Mouse (Mus musculus): ENCODE measurements around the gene Gls.

Gls gene

GRCm38 (mm10) chr1:52242270-52242669 is 9.2 kb upstream of the Gls start:
- DNase-seq (ENCODE audit: low read depth): no peak

DNA sequence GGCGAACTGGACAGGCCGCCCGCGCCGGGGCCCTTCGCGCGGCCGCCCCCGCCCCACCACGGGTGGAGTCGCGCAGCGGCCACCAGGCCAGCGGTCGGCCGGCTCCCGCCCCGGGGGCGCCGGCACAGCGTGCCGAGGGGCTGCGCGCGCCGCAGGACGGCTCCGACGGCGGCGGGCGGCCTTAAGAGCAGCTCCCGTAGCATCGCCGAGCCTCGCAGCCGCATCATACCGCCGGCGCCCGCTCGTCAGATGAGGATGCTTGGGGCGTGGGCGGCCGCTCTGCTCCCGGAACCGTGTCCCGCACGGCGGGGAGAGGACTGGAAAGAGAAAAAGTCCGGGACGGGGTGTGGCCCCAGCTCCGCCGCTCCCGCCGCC is 279 bp downstream of the Gls start:
- DNase-seq (ENCODE audit: low read depth): no peak

- DNase-seq (ENCODE audit: low read depth): peak; percentile 86
These were observed 880 bp downstream of the Gls start for GRCm38 (mm10) chr1:52231939-52232765.

DNA sequence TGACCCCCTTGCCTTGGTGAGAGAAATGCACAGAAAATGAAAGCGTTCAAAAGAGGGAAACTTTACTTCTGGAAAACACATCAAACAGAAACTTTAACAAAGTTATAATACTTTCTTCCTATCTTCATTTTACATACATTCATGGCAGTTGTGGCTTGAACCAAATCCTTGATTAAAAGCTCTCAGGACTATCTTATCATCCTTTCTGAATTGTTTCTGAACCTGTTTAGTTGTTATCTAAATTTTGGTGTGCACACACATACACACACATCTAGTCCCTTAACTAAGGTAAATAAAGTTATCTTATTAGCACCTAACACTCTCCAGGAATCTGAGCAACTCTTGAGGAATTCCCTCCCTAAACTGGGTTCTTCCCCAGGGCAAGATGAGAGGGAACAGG is 2.6 kb downstream of the Gls start:
- DNase-seq (ENCODE audit: low read depth): no peak

GRCm38 (mm10) chr1:52228178-52228577 is 4.9 kb downstream of the Gls start:
- DNase-seq (ENCODE audit: low read depth): peak; percentile 59

GRCm38 (mm10) chr1:52226416-52226815 is 6.6 kb downstream of the Gls start:
- DNase-seq (ENCODE audit: low read depth): no peak

DNA sequence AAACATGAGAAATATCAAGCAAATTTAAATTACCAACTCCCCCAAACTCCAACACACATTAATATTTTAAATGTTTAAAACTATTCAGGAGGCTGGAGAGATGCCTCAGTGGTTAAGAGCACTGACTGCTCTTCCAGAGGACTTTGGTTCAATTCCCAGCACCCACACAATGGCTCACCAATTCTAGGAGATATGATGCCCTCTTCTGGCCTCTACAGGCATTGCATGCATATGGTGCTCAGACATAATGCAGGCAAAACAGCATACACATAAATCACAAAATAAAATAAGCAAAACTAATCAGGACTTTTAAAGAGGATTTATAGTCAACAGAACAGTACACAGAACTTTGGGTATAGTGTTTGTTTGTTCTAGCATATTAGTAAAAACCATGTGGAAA is 16.3 kb downstream of the Gls start:
- DNase-seq (ENCODE audit: low read depth): peak; percentile 50

GRCm38 (mm10) chr1:52182992-52183391 is 50.0 kb downstream of the Gls start:
- DNase-seq (ENCODE audit: low read depth): no peak

DNA sequence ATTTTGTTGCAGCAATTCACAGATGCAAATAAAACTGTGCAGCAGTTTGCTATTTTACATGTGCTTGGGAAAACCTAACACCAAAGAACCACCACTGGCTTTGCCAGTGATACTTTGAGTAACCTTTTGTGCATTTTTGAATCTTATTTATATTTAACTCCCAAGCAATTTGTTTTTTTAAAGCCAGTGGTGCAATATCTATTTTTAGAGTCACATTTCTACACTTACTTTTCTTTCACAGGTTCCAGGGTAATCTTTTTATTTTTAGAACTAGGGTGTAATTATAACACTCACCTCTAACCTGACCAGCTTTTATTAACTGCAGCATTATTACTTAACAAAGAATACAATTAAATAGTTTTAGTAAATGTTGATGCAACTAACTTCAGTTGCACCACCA is 51.0 kb downstream of the Gls start:
- no peak for DNase-seq (ENCODE audit: low read depth)

GRCm38 (mm10) chr1:52179939-52180568 is 53.0 kb downstream of the Gls start:
- DNase-seq (ENCODE audit: low read depth): no peak

GRCm38 (mm10) chr1:52176999-52177398 is 56.0 kb downstream of the Gls start:
- no peak for DNase-seq (ENCODE audit: low read depth)

DNA sequence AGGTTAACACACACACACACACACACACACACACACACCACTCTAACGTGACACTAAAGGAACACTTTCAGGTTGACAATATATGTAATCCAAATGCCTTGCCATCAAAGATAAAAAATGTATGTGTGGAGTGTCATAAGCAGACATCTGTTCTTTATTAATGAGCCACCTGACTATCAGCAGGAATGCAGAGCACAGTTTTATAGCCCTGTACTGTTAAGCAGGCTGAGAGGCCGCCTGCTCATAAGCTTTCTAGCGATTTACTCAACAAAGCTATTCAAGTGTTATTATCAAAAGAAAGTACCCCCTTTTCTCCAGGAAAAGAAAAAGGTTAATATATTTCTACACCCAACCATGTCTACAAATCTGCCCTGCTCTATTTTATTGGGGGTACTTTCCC is 57.0 kb downstream of the Gls start:
- DNase-seq (ENCODE audit: low read depth): peak; percentile 10

DNA sequence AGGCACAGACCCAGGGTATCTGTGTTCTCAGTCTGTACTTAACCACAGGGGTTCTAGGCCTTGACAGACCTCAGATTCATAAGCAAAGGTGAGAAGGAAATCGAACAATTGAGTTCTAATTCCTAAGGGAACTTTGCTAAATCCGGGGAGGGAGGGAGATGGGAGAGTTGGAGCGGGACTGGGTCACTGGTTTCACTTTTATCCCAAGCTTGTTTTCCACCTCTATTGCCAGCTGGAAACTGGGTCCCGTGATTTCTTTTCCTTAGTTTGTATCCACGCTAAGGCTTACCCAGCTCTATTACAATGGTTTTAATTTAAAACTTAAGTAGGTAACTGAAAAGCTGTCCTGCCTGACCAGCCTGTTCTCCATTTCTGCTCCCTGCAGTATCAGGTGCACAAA is 57.7 kb downstream of the Gls start:
- no peak for DNase-seq (ENCODE audit: low read depth)

DNA sequence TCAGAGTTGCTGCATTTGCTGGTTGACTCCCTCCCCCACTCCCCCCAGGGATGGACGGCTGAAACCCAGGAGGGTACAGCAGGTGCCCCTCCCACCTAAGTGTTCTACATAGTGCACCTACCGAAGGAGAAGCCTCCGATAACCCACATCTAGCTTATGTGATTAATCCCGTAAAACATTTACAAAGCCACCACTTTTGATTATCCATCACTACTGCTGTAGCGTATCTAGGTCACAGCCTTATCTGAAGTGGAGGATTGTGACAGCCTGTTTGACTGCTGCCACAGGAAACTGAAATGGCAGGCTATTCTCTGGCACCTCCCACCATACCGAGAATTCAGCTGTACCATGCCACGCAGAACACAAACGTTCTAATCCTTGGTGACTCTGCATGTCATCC is 61.8 kb downstream of the Gls start:
- peak; percentile 37 for DNase-seq (ENCODE audit: low read depth)

GRCm38 (mm10) chr1:52170747-52171146 is 62.3 kb downstream of the Gls start:
- peak; percentile 26 for DNase-seq (ENCODE audit: low read depth)

GRCm38 (mm10) chr1:52170057-52170456 is 63.0 kb downstream of the Gls start:
- peak; percentile 80 for DNase-seq (ENCODE audit: low read depth)

DNA sequence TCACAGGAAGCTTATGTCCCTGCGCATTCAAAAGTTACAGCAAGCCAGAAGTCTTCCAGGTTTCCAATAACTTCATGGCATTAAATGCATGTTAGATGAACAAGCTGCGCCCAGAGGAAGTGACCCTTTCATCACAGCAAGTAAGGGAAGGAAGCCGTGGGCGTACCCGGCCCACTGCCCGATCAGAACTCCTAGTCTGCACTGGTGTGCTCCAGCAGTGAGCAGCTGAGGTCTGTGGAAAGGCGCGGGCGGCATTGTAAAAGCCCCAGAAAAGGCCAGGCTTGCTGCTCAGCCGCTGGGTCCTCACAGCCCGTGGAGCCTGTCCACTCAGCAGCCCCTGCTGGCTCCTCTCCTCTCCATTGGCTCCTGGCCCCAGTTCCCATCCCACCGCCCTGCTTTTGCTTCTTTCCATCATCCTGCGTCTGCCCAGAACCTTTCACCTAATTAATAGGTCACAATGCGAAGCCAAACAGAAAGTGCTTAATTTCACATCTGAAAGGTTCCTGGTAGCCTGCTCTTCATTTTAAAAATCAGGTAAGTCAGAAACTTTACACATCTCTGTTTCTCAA is 66.3 kb downstream of the Gls start:
- DNase-seq (ENCODE audit: low read depth): no peak

DNA sequence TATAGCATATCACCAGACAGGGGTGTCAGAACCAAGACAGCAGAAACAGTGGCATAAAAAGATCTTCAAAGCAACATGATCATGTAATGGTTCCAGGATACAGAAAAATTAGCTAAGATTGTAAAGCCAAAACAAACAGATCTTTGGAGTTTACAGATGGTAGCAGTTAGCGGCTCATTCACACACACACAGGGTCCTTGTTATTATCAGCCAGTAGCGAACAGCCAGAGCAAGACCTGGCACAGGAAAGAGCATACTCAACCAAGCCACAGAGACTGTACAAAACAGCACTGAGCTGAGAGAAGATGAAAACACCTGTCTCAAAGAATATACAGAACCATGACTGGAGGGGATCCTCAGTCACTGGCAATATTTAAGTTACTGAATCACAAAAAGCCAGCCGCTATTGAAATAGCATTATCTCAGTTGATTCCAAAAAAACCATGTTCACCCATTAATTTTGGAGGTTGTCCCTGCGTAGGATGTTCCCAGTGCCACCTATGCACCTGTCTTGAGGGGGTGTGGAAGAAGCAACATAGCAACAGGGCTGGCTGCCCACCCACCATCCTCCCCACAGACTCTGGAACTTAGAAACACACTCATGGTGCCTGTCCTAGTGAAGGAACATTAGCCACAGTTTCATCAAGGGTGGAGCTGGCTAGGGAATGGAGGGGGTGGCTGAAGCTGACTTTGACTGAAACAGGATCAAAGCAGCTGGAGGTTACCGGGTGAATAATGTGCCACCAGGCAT is 69.2 kb downstream of the Gls start:
- no peak for DNase-seq (ENCODE audit: low read depth)

DNA sequence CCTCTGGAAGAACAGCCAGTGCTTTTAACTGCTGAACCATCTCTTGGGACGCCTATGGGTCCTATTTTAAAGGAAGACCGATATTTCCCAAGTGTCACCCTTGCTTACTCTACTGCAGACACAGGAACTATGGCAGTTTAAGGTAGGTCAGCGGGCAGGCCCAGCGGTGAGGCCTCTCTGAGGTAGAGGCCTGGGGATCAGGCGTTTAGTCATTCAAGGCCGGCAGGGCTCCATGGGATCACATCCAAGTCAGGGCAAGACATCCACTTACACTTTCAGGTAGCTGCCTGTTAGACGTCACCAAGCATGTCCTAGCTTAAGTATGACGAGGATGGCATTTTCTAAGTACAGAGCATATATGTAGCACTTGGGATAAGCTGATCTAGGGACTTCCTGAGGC is 71.9 kb downstream of the Gls start:
- no peak for DNase-seq (ENCODE audit: low read depth)

DNA sequence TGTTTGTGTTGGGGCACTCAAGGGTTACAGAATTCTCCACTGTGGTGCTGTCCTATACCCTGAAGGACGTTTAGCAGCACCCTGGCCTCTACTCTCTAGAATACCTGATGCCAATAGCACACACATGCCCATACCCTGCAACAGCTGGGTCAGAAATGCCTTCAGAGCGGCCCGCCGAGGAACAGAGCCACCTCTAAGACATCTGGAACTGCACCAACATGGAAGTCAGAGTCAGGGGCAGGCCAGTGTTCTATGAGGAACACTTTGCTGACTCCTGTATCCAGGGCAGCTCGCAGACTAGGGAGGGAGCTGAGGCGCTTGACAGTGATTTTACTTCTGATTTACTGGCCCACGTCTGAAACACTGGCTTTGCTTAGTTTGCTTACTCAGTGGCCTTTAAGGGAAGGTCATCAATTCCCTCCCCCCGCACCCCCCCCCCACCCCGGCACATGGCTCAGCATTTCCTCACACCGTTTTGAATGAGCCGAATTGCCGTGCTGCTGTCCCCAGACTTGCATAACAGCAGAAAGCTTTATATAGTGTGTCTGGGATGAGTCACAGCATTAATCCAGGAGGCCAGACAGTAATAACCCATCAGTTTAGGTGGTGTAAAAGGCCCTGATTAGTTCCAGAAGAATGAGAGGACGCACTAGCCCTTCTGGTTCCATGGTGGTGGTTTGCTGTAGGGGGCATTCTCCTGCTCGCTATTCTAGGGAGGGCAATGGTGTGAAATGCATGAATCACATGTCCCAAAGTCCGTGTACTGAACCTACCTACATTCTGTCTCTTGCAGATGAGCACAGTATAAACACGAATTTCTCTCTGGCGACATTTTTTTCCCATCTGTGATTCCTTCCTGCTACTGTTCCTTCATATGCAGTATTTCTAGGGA is 74.3 kb downstream of the Gls start:
- DNase-seq (ENCODE audit: low read depth): no peak

- no peak for DNase-seq (ENCODE audit: low read depth)
These were observed 75.0 kb downstream of the Gls start for GRCm38 (mm10) chr1:52158040-52158439.

- no peak for DNase-seq (ENCODE audit: low read depth)
These were observed 76.7 kb downstream of the Gls start for GRCm38 (mm10) chr1:52156351-52156750.

All from naive thymus-derived CD4-positive, alpha-beta T cell, adult 2 months (primary cell).